Mouse (Mus musculus) megakaryocyte, embryonic 14.5 days (primary cell): Measurements from ENCODE around the gene Cntnap1.

ENCODE experiments used
- FLI1 ChIP-seq: IDR thresholded peaks from 2 replicates; pipeline ENCODE4 v1.6.1; 2012; ENCODE audit warnings: low read length, inconsistent platforms, mixed read lengths
- GATA1 ChIP-seq: IDR thresholded peaks from 3 replicates; pipeline ENCODE4 v1.6.1; 2012; ENCODE audit warnings: mixed read lengths, low read length, inconsistent platforms, borderline replicate concordance

DNA sequence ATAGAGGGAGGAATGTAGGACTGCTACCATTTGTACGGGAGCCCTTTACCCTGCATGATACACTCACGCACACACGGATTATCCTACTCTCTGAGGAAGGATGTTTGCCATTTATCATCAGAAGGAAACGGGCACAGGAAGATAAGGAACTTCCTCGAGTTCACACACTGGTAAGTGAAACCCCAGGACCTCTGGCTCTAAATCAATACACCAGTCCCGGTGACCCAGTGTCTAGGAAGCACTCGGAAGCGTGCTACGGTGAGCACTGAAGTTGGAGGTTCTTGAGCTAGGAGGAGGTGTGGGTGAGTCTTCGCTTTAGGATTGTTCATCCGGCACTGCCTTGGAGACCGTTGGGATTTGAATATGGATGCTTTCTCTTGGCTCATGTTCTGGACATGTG lies 37.3 kb upstream of the Cntnap1 start:
- no peak for TF ChIP-seq GATA1
- TF ChIP-seq FLI1: no peak
